Comparison of ENCODE assay signal across 8 mouse cellular contexts in genomic region chr3:95739353-95740104, GRCm38 (mm10). TPM values are rescaled to one million over a fixed set of nuclear protein-coding genes. Genes with fewer than 3 reads are reported as not detected.
DNase-seq lines count a peak whose midpoint lies in the region; ATAC-seq and TF ChIP-seq lines count a peak whose summit lies in the region.

Gene Ecm1 (minus strand): TSS chr3:95739569.

- peak within 1 kb of the TSS; percentile 36; the same call in 1 of the 2 replicates for H3K4me3 ChIP-seq in G1E (ENCODE audit: low read depth, low read length)
- H3K4me3 ChIP-seq in hindbrain, embryonic 15.5 days = no peak within 1 kb of the TSS
- H3K4me3 ChIP-seq in megakaryocyte, embryonic 14.5 days (replicated peaks) = peak within 1 kb of the TSS; percentile 90

- 86% methylated on average over 7 of the region's 7 CpGs for WGBS in hindbrain, embryonic 15.5 days

- DNase-seq in G1E (ENCODE audit: low spot score) (peak; percentile 57), adipocyte (ENCODE audit: low spot score) (peak; percentile 37)
- DNase-seq in gastrocnemius, postnatal 10 days = no peak
- peak; percentile 31 to 48 for DNase-seq in left cerebral cortex, postnatal 14 days (ENCODE audit: low spot score in 2 of 2)
- peak; percentile 34 to 42 for DNase-seq in thymus, postnatal 36 days
- no peak for DNase-seq in spleen, postnatal 4 days (ENCODE audit: low spot score in 2 of 2)

- H3K27ac ChIP-seq in hindbrain, embryonic 15.5 days (replicated peaks) = no peak within 1 kb of the TSS

- ATAC-seq in G1E (ENCODE audit: extremely low read depth, insufficient number of reproducible peaks, low FRiP score, poor library complexity, severe bottlenecking) = peak; percentile 56; the same call in 1 of the 2 replicates
- ATAC-seq in hindbrain, embryonic 15.5 days (ENCODE audit: low FRiP score, low read depth) = no peak

- H3K4me1 ChIP-seq in G1E (ENCODE audit: insufficient read depth, low read depth, low read length) = peaks cover 75% of the 10 kb centered on the region
- H3K4me1 ChIP-seq in hindbrain, embryonic 15.5 days (replicated peaks) = no peaks in the 10 kb centered on the region
- peaks cover 85% of the 10 kb centered on the region for H3K4me1 ChIP-seq in megakaryocyte, embryonic 14.5 days

- intact Hi-C loops in left cerebral cortex, postnatal 14 days (cut with DNase I) = no loop called here

- TF ChIP-seq CTCF in G1E (IDR thresholded peaks at IDR 0.05; ENCODE audit: low read depth, low read length) = no peak; the same call in 1 of the 2 replicates

- H3K9ac ChIP-seq in hindbrain, embryonic 15.5 days = no peak within 1 kb of the TSS

- no peaks in the 10 kb centered on the region for H3K9me3 ChIP-seq in G1E (replicated peaks)
- no peaks in the 10 kb centered on the region for H3K9me3 ChIP-seq in hindbrain, embryonic 15.5 days
- H3K9me3 ChIP-seq in megakaryocyte, embryonic 14.5 days = no peaks in the 10 kb centered on the region

- H3K4me2 ChIP-seq in hindbrain, embryonic 15.5 days = no peak within 1 kb of the TSS

- no peaks in the 10 kb centered on the region for H3K27me3 ChIP-seq in G1E (ENCODE audit: insufficient read depth, low read length)
- no peaks in the 10 kb centered on the region for H3K27me3 ChIP-seq in hindbrain, embryonic 15.5 days
- no peaks in the 10 kb centered on the region for H3K27me3 ChIP-seq in megakaryocyte, embryonic 14.5 days (replicated peaks)

- H3K36me3 ChIP-seq in G1E (replicated peaks) = peaks cover 98% of the 10 kb centered on the region
- peaks cover 37% of the 10 kb centered on the region for H3K36me3 ChIP-seq in hindbrain, embryonic 15.5 days
- H3K36me3 ChIP-seq in megakaryocyte, embryonic 14.5 days (replicated peaks; ENCODE audit: low read length) = peaks cover 100% of the 10 kb centered on the region

RNA-seq across cellular contexts. Expression of gene Ecm1, which starts in this region (rescaled TPM):
- total RNA-seq in G1E (2014; fragmentation: Nextera tagmentation) (3.6 and 7.4 TPM in 2 replicates), G1E (2017) (2.4 and 4.0 TPM in 2 replicates)
- polyA plus RNA-seq in G1E (2012) = 19.5 and 20.5 TPM in 2 replicates
- total RNA-seq in gastrocnemius, postnatal 10 days (2021) = 10 to 100 TPM; 19.7 to 29.7 TPM
- polyA plus RNA-seq in hindbrain, embryonic 15.5 days (2015; fragmentation: Nextera tagmentation; extraction: Ambion mirVana) = 12.6 and 16.4 TPM in 2 replicates
- total RNA-seq in left cerebral cortex, postnatal 14 days (2021) = 10 to 100 TPM; 11.4 to 13.2 TPM
- 274 and 549 TPM in 2 replicates for polyA plus RNA-seq in megakaryocyte, embryonic 14.5 days (2012; ENCODE audit: insufficient read depth, low replicate concordance)

Comparison
In these comparisons a context has a peak if more than half of its experiments do, and no peak if none do; other contexts are left out.
1. RNA of gene Ecm1 (polyA plus RNA-seq): 274 to 549 TPM in megakaryocyte, embryonic 14.5 days; 19.5 to 20.5 TPM in G1E and 12.6 to 16.4 TPM in hindbrain, embryonic 15.5 days; every median in the first group is over 10 times any median in the second.
2. DNase-seq: peak in G1E (single experiment), adipocyte (single experiment), left cerebral cortex, postnatal 14 days (2 of 2) and thymus, postnatal 36 days (2 of 2); none in gastrocnemius, postnatal 10 days (single experiment) and spleen, postnatal 4 days (0 of 2).